Mouse (Mus musculus): ENCODE measurements at regions not wholly inside any gene's neighbourhood (a gene's known extent, or its start where the extent isn't known, plus 50 kb on each side); places are given as distances from the start of the nearest gene placed in this dataset.

DNA sequence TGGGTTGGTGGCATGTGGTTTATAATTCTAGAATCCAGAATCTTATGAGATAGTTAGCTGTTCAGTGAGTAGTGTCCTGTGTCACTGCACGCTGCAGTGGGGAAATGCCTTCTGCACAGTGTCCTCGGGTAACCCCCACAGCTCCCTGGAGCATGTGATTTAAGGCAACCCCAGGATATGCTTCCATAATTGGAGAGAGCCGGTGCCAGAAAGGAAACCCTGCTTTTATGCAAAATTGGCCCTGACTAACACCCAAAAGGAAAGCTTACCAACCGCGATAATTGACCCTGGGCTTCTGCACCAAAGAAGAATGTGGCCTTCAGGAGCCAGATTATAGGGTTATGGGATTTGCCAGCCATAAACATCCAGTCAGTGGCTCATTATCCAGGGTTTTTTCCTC is 376.9 kb upstream of the Rgma start:
- no peak for TF ChIP-seq POLR2A (IDR thresholded peaks at IDR 0.05; ENCODE audit: low read depth, low read length)
- no peak for TF ChIP-seq CTCF (IDR thresholded peaks at IDR 0.05; ENCODE audit: extremely low read depth, insufficient read length, insufficient replicate concordance, low read depth, low read length)
